Mouse (Mus musculus) cerebellum, adult 2 months (tissue): Measurements from ENCODE around the gene Zfp688. TPM values are rescaled to one million over a fixed set of nuclear protein-coding genes. Genes with fewer than 3 reads are reported as not detected.

Experiments used
- DNase-seq, 2 experiments: peaks; one replicate each; pipeline ENCODE4 v3.0.0; 2021
- H3K27ac ChIP-seq: fragments of 200-500 bp; 2 replicates; pipeline ENCODE4 v1.5.1; 2012; ENCODE audit warnings: low read length, control low read depth, inconsistent platforms; ENCODE audit not compliant: insufficient read depth
- H3K27me3 ChIP-seq: fragments of 200-500 bp; 2 replicates; pipeline ENCODE4 v1.6.1; 2012; ENCODE audit warnings: inconsistent platforms, mild to moderate bottlenecking, low read length, moderate library complexity; ENCODE audit not compliant: control insufficient read depth, insufficient read depth
- H3K4me1 ChIP-seq: fragments of 200-500 bp; 2 replicates; pipeline ENCODE4 v1.6.1; 2011; ENCODE audit warnings: low read length; ENCODE audit not compliant: control insufficient read depth, insufficient read depth
- H3K4me3 ChIP-seq: fragments of 200-500 bp; replicated peaks from 2 replicates; pipeline ENCODE3; 2011; ENCODE audit warnings: mild to moderate bottlenecking, low read depth, low read length, control low read depth; ENCODE audit not compliant: insufficient read depth
- CTCF ChIP-seq: fragments of 200-500 bp; IDR thresholded peaks from 2 replicates; pipeline ENCODE4 v1.5.1; 2011; ENCODE audit warnings: low read depth, mild to moderate bottlenecking, control low read depth, low read length, moderate library complexity, borderline replicate concordance; ENCODE audit not compliant: insufficient read depth
- POLR2A ChIP-seq: fragments of 200-500 bp; IDR thresholded peaks from 2 replicates; pipeline ENCODE4 v1.6.1; 2011; ENCODE audit warnings: low read length, control low read depth, borderline replicate concordance; ENCODE audit not compliant: insufficient read depth
- WGBS: fragments of 180-500 bp; shearing (Covaris S2); methylation state at CpG from one replicate; pipeline ENCODE4 v1.1.7; 2018; 5-methylcytosine and 5-hydroxymethylcytosine counted together
- polyA plus RNA-seq: library from polyadenylated mRNA; depleted of rRNA; stranded (reverse); fragments of >200 nt; gene quantifications from 2 replicates; pipeline ENCODE4 v1.2.3, GENCODE M21; 2012

The Zfp688 gene
- polyA plus RNA-seq, 1 experiment: 20.6 TPM

- WGBS: 94% methylated on average over 7 of the region's 7 CpGs
- no peak for DNase-seq
- H3K4me3 ChIP-seq: no peak overlapping the region
- peaks cover 3% of the 10 kb centered on the region; the same call in 1 of the 2 replicates for H3K4me1 ChIP-seq
- no peak overlapping the region for H3K27ac ChIP-seq
- H3K27me3 ChIP-seq: no peaks in the 10 kb centered on the region
- TF ChIP-seq CTCF (no peak), POLR2A (no peak)
Measured at GRCm38 (mm10) chr7:127454905-127455304, 33.0 kb upstream of the Zfp688 start.

DNA sequence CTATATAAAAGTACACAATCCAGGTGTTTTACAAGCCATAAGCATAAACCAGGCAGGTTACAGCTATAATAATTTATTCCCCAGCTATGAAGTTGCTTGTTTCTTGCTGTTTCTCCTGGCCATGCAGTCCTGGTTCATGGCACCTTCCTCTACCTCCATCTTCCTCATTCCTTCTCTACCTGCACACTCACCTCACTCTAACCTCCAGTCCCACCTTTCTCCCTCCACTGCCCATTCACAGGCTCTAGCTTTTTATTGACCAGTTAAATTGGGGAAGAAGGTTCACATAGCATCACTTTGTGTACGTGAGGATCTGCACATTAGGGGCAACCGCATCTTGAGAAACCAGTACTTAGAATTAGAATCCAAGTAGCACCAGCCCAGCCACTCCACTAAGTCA lies 31.2 kb upstream of the Zfp688 start:
- no peak overlapping the region for H3K27ac ChIP-seq
- 98% methylated on average over 2 of the region's 2 CpGs for WGBS
- peaks cover 4% of the 10 kb centered on the region; the same call in 1 of the 2 replicates for H3K4me1 ChIP-seq
- DNase-seq: no peak
- TF ChIP-seq POLR2A: no peak
- TF ChIP-seq CTCF: no peak
- no peaks in the 10 kb centered on the region for H3K27me3 ChIP-seq
- no peak overlapping the region for H3K4me3 ChIP-seq

GRCm38 (mm10) chr7:127449966-127450365 lies 28.1 kb upstream of the Zfp688 start:
- Histone ChIP-seq H3K27ac (no peak overlapping the region), H3K4me1 (peaks cover 6% of the 10 kb centered on the region)
- 58% methylated on average over 7 of the region's 7 CpGs for WGBS

DNA sequence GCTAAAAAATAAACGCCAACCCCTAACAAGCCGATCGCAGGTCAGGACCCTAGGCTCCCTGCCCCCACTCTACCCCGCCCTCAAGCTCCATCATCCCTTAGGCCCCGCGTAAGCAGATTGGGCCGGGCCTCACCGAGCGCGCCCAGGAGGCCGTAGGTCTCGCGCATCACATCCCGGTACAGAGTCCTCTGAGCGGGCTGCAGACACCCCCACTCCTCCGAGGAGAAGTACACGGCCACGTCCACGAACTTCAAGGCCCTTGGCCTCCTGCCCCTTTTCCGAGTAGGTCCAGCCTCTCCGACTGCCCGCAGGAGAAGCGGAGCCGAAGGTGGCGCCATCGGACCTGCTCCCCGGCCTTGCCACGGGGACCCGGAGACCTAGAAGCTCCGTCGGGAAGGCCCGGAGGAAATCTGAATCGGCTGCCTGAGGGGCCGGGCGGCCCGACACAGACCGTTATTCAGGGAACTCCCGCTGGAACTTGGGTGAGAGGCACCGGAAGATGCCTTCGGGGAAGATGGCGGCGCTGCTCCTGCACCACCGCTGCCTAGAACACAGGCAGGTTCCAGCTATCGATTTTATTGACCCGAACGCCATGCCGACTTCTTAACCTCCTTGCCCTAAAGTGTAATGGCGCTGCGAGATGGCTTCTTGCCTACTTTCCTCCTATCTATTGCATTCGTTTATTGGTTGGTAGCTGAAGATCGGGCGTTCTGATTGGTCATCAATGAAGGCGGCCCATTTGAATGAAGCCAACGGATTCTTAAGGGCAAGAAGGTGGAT lies 26.8 kb upstream of the Zfp688 start, which contains the start of gene Zfp689:
Gene Zfp689, minus strand, starts transcription at position 638 of the 780 bp plus-strand sequence.
- Histone ChIP-seq H3K27me3 (no peaks in the 10 kb centered on the region), H3K4me3 (peak within 1 kb of the TSS; percentile 92), H3K27ac (peak within 1 kb of the TSS; percentile 80), H3K4me1 (peaks cover 6% of the 10 kb centered on the region)
- peak; percentile 94 to 96 for DNase-seq
- under 1% methylated on average over 54 of the region's 54 CpGs for WGBS
- TF ChIP-seq CTCF (no peak), POLR2A (peak; percentile 38; the same call in 1 of the 2 replicates)

More at GRCm38 (mm10) chr7:127449966-127450365, 28.1 kb upstream of the Zfp688 start:
- no peaks in the 10 kb centered on the region for H3K27me3 ChIP-seq
- TF ChIP-seq POLR2A (no peak), CTCF (no peak)
- DNase-seq: no peak
- no peak overlapping the region for H3K4me3 ChIP-seq

GRCm38 (mm10) chr7:127443976-127444375 lies 22.1 kb upstream of the Zfp688 start:
- no peak for DNase-seq
- Histone ChIP-seq H3K27ac (no peak overlapping the region), H3K27me3 (no peaks in the 10 kb centered on the region), H3K4me3 (no peak overlapping the region), H3K4me1 (peaks cover 3% of the 10 kb centered on the region; the same call in 1 of the 2 replicates)
- 88% methylated on average over 20 of the region's 20 CpGs for WGBS
- no peak for TF ChIP-seq CTCF
- no peak for TF ChIP-seq POLR2A

- no peak overlapping the region for H3K4me3 ChIP-seq
- no peaks in the 10 kb centered on the region for H3K27me3 ChIP-seq
- DNase-seq: no peak
- TF ChIP-seq POLR2A (no peak), CTCF (peak; percentile 17; the same call in 1 of the 2 replicates)
- no peaks in the 10 kb centered on the region for H3K4me1 ChIP-seq
- WGBS: 92% methylated on average over 3 of the region's 3 CpGs
- H3K27ac ChIP-seq: no peak overlapping the region
Measured at GRCm38 (mm10) chr7:127437724-127438123, 15.9 kb upstream of the Zfp688 start.

GRCm38 (mm10) chr7:127435206-127435605 lies 13.3 kb upstream of the Zfp688 start:
- WGBS: 94% methylated on average over 4 of the region's 4 CpGs
- no peak for DNase-seq
- no peaks in the 10 kb centered on the region for H3K4me1 ChIP-seq
- no peak overlapping the region for H3K27ac ChIP-seq
- no peak for TF ChIP-seq CTCF
- no peak for TF ChIP-seq POLR2A
- H3K4me3 ChIP-seq: no peak overlapping the region
- no peaks in the 10 kb centered on the region for H3K27me3 ChIP-seq

DNA sequence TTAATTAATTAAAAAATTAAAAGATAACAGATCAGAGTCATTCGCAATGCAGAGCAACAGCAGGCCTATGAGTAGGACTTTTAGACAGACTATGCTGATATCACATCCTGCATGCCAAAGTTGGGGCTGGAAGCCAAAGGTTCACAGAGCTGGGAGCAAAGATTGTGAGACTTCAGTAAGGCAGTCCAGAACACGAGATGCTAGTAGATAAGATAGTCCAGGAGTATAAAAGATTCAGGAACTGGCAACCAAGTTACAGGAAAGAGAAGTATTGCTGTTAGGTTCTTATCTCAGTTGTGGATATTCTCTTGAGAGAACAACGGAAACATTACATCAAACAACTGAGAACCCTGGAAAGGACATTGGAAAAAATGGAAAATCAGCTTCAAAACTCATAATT lies 4.5 kb upstream of the Zfp688 start:
- H3K4me1 ChIP-seq: no peaks in the 10 kb centered on the region
- 70% methylated on average over 3 of the region's 3 CpGs for WGBS
- no peak overlapping the region for H3K27ac ChIP-seq
- H3K27me3 ChIP-seq: no peaks in the 10 kb centered on the region
- TF ChIP-seq CTCF (no peak), POLR2A (no peak)
- no peak overlapping the region for H3K4me3 ChIP-seq
- DNase-seq: no peak
